Mouse (Mus musculus): ENCODE measurements at regions not wholly inside any gene's neighbourhood (a gene's known extent, or its start where the extent isn't known, plus 50 kb on each side); places are given as distances from the start of the nearest gene placed in this dataset.

GRCm38 (mm10) chr19:45288722-45289121 lies 53.1 kb upstream of the Lbx1 start:
- DNase-seq (ENCODE audit: low read depth, low spot score): no peak

DNA sequence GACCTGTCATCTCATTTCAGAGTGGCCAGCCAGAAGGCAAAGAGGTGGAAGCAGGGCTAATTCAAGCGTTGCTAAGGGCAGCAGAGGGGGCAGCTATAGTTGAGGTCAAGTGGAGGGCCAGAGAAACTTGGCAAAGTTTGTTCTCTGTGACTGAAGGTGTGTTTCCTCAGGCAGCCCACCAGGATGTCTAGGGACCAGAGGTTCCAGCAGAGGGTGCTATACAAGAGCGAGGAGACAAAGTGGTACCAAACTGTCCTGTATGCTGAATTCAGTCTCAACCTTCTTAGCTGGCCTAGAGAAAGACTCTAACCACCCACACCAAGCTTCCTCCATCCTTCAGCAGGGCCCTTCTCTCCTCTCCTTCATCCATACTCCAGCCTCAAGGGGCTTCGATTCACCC lies 62.2 kb upstream of the Lbx1 start:
- no peak for DNase-seq (ENCODE audit: low read depth, low spot score)

- DNase-seq (ENCODE audit: low read depth, low spot score): no peak
Measured at GRCm38 (mm10) chr19:45299341-45299740, 63.7 kb upstream of the Lbx1 start.

DNA sequence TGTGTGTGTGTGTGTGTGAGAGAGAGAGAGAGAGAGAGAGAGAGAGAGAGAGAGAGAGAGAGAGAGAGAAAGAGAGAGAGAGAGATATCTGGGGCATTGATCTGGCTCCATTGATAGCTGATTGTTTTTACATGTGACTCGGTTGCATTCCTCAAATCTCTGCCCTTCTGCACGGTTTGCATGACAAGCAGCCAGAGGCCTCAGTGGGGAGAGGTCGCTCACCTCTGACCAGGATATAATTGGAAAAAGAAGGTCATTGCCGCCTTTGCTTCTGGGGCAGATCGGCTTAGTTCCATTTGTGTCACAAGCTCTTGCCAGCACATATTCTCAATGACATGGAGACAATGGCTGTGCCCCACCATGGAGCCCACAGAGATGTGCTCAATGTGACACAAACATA lies 63.8 kb upstream of the Btrc start:
- no peak for DNase-seq (ENCODE audit: low read depth, low spot score)

DNA sequence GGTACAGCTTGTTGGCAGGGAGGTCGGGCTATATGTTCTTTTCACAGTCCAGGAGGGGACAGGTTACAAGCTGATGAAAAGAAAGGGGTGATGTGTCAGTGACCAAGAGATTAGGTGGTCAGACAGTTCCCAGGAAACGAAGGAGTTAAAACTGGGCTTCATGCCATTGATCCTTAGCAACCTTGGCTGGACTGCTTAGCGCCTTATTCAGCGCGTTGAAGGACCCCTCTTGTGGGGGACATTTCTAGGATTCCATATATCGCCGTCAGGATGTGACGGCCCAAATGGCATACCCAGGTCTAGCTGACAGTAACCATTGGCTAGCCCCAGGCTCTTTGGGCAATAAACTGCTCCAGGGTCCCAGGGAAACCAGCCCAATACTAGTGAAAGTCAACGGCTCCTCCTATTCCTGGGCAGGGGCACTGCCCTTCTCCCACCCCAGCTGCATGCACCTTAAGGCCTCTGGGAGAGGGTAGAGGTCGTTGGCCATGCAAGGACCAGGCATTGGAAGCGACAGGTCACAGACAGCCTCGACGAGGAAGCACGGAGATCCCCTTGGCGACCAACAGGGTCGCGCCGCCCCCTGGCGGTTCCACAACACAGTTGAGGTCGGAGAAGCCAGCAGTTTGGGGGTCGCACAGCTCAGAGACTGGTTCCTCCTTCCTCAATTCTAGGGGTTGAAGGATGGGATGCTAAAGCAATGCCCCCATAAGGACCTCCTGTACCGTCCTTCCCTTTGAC lies 62.7 kb upstream of the Btrc start:
- DNase-seq (ENCODE audit: low read depth, low spot score): peak; percentile 61

- no peak for DNase-seq (ENCODE audit: low read depth, low spot score)
Measured at GRCm38 (mm10) chr19:45301432-45301732, 62.2 kb upstream of the Btrc start.

DNA sequence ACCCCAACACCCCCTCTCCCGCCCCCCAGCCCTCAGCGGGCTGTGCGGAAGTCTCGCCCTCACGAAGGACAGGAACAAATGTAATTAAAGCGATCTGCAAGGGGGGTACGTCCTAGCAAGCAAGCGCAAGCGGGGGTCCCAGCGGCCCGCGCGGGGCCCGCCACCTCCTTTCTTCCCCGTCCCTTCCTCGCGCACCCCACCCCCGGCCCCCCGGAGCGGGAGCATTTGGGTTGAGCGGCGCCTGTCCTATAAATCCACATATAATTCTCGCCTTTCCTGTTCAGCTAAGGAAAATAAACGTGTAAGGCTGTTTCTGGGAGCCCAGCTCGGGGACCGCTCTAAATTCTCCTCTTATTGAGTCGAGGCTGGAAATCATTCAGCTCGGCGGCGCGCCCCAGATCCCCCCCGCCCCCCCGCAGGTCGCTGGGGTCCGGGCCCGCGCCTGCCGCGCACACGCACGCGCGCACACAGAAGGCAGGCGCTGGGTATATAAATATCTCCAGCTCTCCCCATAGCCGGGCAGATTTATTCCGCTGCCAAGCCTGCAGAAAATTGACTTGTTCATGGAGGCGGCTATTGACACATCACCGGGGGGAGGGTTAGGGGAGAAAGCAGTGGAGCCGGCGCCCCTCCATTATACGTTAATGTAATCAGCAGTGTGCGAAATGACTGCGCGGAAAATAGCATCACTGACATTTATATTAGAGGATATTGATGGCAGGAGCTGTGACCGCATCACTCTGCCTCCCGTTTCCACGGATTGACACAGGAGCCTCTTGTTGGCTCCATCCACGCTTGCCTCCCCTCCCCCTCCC lies 61.6 kb upstream of the Btrc start:
- DNase-seq (ENCODE audit: low read depth, low spot score): no peak

- DNase-seq (ENCODE audit: low read depth, low spot score): no peak
Measured at GRCm38 (mm10) chr19:45302548-45303241, 60.8 kb upstream of the Btrc start.

DNA sequence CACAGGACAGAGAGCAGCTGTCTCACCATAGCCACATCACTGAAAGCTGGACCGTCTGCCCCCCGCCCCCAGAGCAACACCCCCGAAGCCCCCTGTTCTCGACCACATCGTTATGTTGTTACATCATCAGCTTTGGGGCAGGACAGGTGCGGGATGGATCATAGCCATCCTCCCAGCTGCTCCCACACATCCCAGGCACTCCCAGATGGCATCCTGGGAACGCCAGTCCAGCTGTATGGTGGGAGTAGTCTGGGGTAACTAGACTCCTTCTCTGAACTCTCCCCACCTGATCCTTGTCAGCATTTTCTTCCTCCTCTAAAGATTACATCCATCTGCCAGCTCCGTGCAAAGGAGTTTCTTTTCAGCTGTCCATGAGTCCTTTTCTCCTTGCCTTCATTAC lies 59.0 kb upstream of the Btrc start:
- no peak for DNase-seq (ENCODE audit: low read depth, low spot score)

DNA sequence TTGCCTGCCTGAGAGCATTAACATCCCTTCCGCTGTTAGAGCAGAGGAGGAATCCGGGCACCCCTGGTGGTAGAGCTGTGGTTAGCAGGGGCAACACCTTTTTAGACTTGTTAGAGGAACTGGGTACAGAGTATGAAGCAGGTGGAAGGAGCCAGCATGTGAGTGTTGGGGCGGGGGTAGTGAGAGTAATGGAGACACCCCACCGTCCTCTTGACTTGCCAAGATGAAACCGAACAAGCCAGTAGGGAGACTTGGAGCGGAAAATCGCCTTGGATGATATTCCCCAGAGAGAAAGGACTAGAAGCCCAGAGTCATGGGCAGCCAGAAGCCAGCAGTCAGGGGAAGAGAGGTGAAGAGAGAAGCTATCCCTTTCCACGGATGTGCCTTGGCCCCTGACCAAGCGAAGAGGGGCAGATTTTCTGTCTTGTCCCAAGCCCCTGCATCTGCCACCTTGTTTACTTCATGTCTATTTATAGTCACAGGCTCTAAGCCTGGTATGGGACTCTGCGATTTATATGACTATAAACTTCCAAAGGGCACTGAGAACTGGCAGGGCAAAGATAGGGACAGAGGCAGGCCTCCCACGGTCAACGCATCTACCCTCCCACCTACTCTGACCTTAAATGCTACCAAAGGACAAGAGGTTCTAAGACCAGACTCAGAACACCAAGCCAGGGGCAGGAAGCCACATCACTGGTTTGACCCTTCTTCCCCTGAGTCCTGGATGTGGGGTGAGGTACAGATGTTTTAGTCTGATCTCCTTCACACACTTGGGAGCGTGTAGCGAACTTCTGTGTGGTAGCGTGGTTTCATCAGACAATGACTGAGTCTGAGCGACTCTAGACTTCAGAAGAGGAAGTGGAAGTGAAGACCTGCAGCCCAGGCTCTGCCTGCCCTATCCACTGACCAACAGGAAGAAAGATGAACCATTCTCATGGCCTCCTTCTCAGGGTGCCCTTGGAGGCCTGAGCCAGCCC lies 55.9 kb upstream of the Btrc start:
- no peak for DNase-seq (ENCODE audit: low read depth, low spot score)

DNA sequence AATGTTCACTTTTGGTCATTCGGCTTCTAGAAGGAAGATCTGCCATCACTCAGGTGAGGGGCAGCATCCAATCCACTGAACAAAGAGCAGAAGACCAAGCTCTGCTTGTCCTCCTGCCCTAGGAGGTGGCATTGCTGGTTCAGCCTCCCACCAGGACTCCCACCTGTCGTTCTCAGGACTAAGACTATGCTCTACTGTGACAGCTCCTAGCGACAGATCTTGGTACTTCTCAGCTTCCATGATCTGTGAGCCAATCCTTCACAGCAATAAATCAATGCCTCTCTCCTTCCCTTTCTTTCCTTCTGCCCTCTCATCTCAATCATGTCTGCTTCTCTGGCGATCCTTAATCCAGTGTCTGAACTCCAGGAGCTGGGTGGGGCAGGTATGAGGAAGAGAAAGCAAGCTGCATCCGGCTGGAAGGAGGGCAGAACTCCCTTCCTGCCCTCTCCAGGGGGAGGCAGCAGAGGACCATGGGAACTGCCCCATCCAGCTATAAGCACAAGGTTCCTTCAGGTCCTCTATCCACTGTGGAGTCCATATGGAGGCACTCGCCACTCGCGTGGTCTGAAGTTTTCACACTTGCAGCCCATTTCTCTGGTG lies 54.8 kb upstream of the Btrc start:
- DNase-seq (ENCODE audit: low read depth, low spot score): no peak

DNA sequence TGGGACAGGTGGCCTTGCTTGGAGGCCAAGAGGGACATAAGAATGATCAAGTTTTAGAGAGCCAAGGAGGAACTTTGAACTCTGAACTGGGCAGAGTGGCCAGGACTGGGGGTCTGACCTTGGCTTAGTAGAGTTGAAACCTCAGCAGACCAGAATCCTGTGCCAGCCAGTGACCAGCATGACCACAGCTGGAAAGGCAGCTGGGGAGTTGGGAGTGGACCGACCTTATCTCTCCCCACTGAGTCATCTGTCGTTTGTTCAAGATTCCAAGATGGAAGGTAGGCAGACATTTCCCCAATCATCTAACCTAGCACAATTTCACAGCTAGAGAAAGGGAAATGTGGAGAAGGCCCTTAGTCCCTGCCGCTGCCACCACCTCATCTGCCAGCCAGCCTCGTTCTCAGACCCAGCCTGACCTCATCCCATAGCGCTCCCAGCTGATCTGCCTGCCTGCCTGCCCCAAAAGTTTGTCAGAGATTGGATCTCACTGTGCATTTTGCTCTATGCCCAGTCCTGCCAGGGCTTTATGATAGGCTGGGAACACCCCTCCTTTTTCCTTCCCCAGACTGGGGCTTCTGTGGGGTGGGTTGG lies 53.1 kb upstream of the Btrc start:
- DNase-seq (ENCODE audit: low read depth, low spot score): no peak

- no peak for DNase-seq (ENCODE audit: low read depth, low spot score)
Measured at GRCm38 (mm10) chr19:45310944-45311603, 52.5 kb upstream of the Btrc start.

DNA sequence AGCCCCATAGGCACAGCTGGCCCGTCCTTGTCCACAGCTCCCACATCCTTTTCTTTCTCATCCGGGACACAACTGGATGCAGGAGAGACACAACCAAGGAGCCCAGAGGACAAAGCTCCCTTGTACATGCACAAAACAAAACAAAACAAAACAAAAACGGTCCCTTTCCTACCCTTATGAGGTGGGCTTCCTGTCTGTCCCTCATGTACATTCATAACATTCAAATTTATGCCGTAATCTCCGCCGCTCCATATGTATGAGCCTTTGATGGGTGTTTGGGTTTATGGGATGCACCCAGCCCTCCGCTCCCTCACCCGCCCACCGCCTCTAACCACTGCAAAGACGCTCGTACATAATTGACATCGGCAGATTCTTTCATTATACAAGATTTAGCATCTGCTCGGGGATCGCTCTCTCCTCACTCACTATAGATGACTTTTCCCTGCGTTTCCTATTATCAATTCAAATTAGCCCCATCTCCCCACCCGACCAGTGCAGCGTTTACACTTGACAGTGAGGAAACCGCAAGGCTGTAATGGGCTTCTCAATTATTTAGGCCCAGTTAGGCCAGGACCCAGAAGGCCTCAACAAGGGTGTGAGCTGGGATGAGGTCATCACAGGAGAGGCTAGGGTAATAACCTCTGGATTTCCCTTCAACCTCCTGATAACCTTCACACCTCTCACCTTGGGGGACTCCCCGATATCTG lies 51.5 kb upstream of the Btrc start:
- no peak for DNase-seq (ENCODE audit: low read depth, low spot score)

DNA sequence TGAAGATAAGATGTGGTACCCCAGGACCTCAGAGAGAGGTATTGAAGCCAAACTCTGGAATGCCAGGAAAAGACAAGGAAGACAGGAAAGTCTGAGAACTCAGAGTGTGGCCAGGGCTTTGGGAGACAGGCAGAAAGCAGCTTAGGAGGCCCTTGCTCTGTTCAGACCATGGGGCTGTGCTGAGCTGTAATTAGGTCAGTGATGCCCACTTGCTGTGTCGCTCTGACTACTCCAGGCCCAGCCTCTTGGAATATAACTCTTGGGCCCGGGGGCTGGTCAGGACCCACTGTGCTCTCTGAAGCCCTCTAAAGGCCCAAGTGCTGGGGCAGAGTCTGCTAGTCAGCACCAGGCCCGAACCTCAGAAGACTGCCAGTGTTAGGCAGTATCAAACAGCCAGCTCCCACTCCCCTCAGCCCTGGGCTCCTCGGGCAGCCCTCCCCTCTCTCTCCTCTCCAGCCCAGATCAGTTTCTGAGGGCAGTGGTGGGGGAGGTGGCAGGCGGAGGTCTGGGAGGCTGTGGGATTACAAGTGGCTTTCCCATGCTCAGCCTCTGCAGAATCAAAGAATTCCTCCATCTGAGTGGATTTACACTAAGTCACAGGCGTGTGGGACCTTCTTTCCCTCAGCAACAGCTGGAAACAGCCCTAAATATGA lies 50.7 kb upstream of the Btrc start:
- no peak for DNase-seq (ENCODE audit: low read depth, low spot score)

Data from forelimb bud, embryonic 11.5 days (tissue).